Comparison of ENCODE assay signal across 1 mouse cellular context in the genomic region with DNA sequence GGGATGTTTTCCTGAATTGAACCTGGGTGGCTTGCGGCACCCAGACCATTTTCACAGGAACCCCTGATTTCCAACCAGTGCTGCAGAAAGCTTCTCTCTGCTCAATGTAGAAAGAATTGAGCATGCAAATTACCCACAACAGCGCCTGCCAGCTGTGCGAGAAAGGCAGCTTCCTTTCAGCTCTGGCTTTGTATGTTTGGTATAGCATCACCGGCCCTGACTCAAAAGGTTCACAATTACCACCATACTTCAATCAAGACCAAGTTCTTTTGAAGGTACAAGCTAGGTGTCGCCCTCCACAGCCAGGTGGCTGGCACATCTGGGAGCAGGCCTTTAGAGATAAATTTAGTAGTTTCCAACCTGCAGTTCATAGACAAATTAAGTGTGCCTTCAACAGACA.
TF ChIP-seq lines count a peak whose summit lies in the region.

No protein-coding gene starts in this region.

TF ChIP-seq in CH12.LX, 34 proteins besides CTCF, POLR2A, EP300 and RAD21 (continued from another document):
- TF ChIP-seq ZMIZ1 (IDR thresholded peaks at IDR 0.05; ENCODE audit: low read depth, low read length) = no peak
- TF ChIP-seq UBTF (IDR thresholded peaks at IDR 0.05; ENCODE audit: low read depth, low read length) = no peak
- no peak for TF ChIP-seq ZC3H11A (IDR thresholded peaks at IDR 0.05; ENCODE audit: low read depth, low read length)
- TF ChIP-seq ZKSCAN1 (IDR thresholded peaks at IDR 0.05; ENCODE audit: borderline replicate concordance, low read depth, low read length) = no peak
- no peak for TF ChIP-seq RCOR1 (conservative IDR thresholded peaks at IDR 0.05; ENCODE audit: low read depth, low read length)
